Mouse (Mus musculus): ENCODE data around the gene Slc39a11.

Gene Slc39a11

DNA sequence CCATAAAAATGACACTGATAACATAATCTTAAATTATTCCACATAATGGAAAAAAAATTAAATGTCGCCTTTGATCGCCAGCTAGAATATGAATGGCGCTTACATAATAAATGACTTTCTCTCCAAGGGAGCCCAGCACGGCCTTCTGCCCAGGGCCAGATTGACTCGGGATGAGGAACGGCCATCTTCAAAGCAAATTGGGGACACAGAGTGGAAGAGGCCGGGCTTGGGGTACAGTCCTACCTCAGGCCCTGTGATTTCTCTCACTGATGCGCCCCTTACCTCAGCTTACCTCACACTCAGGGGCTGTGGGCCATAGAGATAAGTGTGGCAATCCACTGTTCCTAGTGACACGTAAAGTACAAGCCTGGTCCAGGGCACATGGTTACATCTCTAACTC, 177.9 kb downstream of the Slc39a11 start:
- no peak for DNase-seq (ENCODE audit: low read depth in 1 of 2, low spot score in 2 of 2)

GRCm38 (mm10) chr11:113469919-113470785, 179.7 kb downstream of the Slc39a11 start:
- DNase-seq (ENCODE audit: low read depth in 1 of 2, low spot score in 2 of 2): no peak

DNA sequence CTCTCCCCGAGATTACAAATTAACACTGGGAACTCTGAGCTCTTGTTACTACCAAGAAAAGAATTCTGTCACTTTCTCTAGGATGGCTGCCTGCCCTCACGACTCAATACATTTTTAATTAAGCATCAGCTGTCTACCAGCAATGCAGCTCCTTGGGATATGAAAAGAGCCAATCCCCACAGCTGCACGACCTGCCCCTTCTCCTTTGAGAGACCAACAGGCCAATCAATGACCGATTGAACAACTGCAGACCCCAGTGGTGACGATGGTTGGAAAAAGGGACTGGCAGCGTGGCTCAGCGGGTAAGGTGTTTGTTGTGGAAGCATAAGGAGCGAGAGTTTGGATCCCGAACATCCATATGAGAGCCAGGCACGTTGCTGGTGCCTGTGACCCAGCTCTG, 181.9 kb downstream of the Slc39a11 start:
- DNase-seq (ENCODE audit: low read depth in 1 of 2, low spot score in 2 of 2): no peak

DNA sequence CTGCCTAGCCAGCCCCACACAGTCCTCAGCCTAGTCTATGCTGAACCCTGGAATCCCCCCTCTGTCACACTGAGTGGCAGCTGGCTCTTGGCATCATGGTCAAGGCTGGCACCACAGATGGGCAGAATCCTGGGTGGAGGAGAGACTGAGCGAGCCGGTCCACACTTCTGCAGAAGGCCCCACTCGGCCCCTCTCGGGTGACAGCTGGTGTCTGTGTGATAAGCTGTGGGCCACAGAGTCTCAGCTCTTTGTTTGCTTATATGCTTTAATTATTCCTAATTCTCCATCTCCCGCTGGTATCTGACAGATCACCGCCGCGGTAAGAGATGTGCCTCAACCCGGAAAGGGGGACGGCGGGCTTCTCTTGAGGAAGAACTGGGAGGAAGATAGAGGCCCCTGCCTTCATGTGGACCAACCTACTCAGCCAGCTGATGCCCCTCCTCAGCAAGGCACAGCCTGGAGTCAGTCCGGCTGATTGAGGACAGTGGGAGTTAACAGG, 182.5 kb downstream of the Slc39a11 start:
- DNase-seq (ENCODE audit: low read depth in 1 of 2, low spot score in 2 of 2): no peak

DNA sequence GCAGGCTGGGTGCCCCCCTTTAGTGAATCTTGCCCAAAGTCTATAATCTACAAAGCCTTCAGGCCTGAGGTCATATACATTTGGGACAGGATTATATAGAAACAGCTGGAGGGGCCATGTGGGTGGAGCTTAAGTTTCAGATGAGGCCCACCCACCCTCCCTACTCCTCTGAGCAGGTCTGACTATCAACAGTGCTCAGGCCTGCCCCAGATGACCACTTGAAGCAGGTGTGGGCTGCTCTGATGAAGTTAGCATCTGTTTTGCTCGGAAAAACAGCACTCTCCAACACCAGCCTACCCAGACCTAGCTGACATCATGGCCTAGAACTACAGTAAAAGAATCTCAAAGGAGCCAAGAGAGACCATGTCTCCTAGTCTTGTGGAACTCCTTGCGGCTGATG, 189.8 kb downstream of the Slc39a11 start:
- no peak for DNase-seq (ENCODE audit: low read depth in 1 of 2, low spot score in 2 of 2)

GRCm38 (mm10) chr11:113458582-113459210, 191.2 kb downstream of the Slc39a11 start:
- DNase-seq (ENCODE audit: low read depth in 1 of 2, low spot score in 2 of 2): no peak

DNA sequence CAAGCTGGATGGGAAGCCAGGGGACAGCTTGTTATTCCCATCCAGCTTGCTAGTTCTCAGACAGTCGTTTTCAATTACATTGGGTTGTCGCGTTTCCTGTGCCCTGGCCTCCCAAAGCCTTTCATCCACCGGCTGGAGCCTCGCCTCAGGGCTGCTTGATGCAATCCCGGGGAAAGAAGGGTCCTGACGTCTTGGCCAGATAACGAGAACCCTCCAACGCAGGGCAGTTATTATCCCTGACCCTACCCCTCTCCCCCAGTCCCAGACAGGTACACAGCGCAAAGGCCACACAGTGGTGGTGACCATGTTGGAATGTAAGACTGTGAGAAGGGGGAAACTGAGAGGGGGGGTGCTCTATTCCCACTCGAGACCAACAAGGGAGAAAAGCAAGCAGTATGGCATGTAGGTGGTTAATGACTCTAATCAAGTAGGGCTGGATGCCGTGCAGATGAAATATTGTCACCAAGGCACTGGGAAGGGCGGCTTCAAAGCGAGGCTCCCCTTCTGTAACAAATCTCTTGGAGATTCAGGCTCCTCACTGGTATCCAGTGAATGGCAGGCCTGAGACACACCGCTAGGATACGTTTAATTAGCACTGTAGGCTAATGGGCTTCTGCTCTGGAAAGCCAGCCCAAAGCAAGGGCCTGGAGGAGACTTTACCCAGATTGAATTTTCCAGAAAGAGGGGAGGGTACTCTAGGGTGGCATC, 196.9 kb downstream of the Slc39a11 start:
- no peak for DNase-seq (ENCODE audit: low read depth in 1 of 2, low spot score in 2 of 2)

DNA sequence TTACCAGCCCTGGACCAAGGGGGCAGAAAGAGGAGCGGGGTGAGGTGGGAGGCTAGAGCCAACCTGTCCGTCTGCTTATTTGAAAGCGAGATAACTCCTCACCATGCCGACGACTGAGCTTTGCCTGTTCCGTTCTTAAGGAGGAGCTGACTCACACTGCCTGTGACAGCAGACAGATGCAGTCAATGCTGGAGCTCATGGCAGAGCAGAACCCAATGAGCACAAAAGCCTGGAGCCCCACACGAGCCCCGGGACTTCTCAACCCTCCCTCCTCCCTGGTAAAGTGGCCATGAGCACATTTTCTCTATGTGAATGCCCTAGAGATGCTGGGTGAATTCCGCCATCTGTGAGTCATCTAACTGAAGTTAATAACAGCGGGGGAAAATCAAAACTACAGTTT, 198.6 kb downstream of the Slc39a11 start:
- no peak for DNase-seq (ENCODE audit: low read depth in 1 of 2, low spot score in 2 of 2)

- DNase-seq (ENCODE audit: low read depth in 1 of 2, low spot score in 2 of 2): no peak
Observed at GRCm38 (mm10) chr11:113450665-113451064, 199.2 kb downstream of the Slc39a11 start.

- DNase-seq (ENCODE audit: low read depth in 1 of 2, low spot score in 2 of 2): no peak
Observed at GRCm38 (mm10) chr11:113450028-113450427, 199.9 kb downstream of the Slc39a11 start.

- no peak for DNase-seq (ENCODE audit: low read depth in 1 of 2, low spot score in 2 of 2)
Observed at GRCm38 (mm10) chr11:113442036-113442435, 207.8 kb downstream of the Slc39a11 start.

DNA sequence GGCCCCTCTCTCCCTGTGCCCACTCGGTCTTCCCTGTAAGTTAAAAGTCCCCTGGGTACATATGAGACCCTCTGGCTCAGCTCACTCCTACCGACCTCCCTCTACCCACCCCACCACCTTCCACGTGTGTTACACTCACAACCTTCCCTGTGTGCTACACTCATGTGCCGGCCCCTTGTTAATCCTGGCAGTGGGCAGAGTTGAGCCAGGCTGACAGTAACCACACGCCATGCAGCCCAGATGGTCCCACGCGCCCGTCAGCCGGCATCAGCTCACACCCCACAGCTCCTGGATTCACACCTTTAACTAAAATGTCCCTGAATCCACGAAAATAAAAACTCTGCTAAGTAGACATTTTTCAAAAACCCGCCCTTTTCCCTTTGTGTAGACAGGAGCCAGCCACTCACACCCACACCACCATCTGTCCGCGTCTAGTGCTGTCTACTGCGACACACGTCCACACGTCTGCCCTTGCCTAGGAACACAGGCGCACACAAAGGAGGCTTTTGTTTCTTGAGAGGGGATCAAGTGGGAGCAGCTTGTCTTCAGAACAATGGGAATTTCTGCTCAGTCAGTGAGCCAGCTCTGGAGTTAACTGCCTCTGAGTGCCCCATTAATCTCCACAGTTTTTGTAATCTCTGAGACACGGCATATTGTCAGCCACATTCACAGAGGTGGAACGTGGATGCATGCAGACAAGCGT, 210.4 kb downstream of the Slc39a11 start:
- DNase-seq (ENCODE audit: low read depth in 1 of 2, low spot score in 2 of 2): no peak

GRCm38 (mm10) chr11:113438915-113439314, 211.0 kb downstream of the Slc39a11 start:
- no peak for DNase-seq (ENCODE audit: low read depth in 1 of 2, low spot score in 2 of 2)

- DNase-seq (ENCODE audit: low read depth in 1 of 2, low spot score in 2 of 2): no peak
Observed at GRCm38 (mm10) chr11:113437357-113437756, 212.5 kb downstream of the Slc39a11 start.

DNA sequence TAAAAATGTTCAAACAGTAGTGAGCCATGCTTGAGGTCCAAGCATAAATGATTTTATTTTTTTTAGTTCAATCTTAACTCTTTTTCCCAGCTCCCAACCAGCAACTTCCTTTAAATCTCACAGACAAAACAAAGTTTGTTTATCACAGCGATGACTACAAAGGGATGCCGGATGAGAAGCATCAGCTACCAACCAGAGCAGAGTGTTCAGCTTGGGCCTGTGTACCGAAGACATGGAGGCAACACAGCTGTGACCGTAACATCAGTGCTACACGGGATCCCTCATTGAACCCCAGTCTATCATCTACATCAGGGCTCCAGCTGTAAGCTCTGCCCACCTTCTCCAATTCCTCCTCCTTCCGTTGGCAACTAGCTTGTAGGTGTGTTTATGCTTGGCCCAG, 213.6 kb downstream of the Slc39a11 start:
- DNase-seq (ENCODE audit: low read depth in 1 of 2, low spot score in 2 of 2): no peak

GRCm38 (mm10) chr11:113435696-113436095, 214.2 kb downstream of the Slc39a11 start:
- no peak for DNase-seq (ENCODE audit: low read depth in 1 of 2, low spot score in 2 of 2)

GRCm38 (mm10) chr11:113431161-113431560, 218.7 kb downstream of the Slc39a11 start:
- no peak for DNase-seq (ENCODE audit: low read depth in 1 of 2, low spot score in 2 of 2)

- no peak for DNase-seq (ENCODE audit: low read depth in 1 of 2, low spot score in 2 of 2)
Observed at GRCm38 (mm10) chr11:113425882-113426281, 224.0 kb downstream of the Slc39a11 start.

DNA sequence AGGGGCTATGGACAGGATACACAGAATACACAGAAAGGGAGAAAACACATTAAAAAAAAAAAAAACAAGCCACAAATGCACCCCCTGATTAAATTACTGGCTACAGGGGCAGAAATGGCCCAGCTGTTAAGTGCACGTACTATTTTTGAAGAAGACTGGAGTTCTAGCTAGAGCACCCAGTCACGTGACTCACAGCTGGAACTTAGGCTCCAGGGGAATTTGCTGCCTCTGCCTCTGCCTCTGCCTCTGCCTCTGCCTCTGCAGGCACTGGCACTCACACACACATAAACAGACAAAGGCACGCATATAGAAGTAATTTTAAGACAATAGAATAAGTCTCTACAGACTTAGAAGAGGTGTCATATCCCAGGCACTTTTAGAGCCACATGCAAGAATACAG, 224.4 kb downstream of the Slc39a11 start:
- no peak for DNase-seq (ENCODE audit: low read depth in 1 of 2, low spot score in 2 of 2)

DNA sequence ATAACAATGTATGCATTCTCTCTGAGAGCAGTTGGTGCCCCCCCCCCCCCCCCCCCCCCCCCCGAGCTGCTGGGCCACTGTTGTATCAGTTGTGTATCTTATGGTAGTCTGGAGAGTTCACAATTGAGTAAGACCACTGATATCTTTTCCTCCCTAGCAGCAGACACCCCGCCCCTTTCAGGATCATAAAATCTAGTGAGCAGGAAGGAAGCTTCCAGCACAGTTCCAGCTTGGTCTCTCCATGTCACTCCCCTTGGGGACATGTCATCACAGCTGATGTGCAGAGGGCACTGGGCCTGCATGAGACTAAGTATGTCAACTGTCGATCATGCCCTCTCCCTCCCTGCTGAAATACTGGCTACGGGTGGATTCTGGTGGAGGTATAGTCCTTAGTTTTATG, 225.1 kb downstream of the Slc39a11 start:
- DNase-seq (ENCODE audit: low read depth in 1 of 2, low spot score in 2 of 2): no peak

- no peak for DNase-seq (ENCODE audit: low read depth in 1 of 2, low spot score in 2 of 2)
Observed at GRCm38 (mm10) chr11:113422598-113422997, 227.3 kb downstream of the Slc39a11 start.

Measured in monocyte, adult 2 months (primary cell).